Mouse (Mus musculus) midbrain, embryonic 12.5 days (tissue): ENCODE results near the gene Olfr1368. TPM values are rescaled to one million over a fixed set of nuclear protein-coding genes. Genes with fewer than 3 reads are reported as not detected.
"Not testable (repeated sequence)": the region's sequence is repeated elsewhere in the genome, so short reads cannot be mapped to it uniquely, and the experiment has no call there.

Experiments
- ATAC-seq: fragments of 200-750 bp; cut with Nextera tagmentation; 2 replicates; pipeline ENCODE4 v1.8.0; 2017; ENCODE audit warnings: low read depth, moderate TSS enrichment, moderate library complexity; ENCODE audit not compliant: low FRiP score
- H3K27ac ChIP-seq: fragments of 300-500 bp; sonication (generic); replicated peaks from 2 replicates; pipeline ENCODE4 v1.5.1; 2016; ENCODE audit warnings: mild to moderate bottlenecking
- H3K27me3 ChIP-seq: fragments of 300-500 bp; sonication (generic); 2 replicates; pipeline ENCODE4 v1.6.1; 2016; ENCODE audit warnings: mild to moderate bottlenecking
- H3K36me3 ChIP-seq: fragments of 300-500 bp; sonication (generic); 2 replicates; pipeline ENCODE4 v1.6.1; 2016
- H3K4me1 ChIP-seq: fragments of 300-500 bp; sonication (generic); 2 replicates; pipeline ENCODE4 v1.6.1; 2016
- H3K4me2 ChIP-seq: fragments of 300-500 bp; sonication (generic); replicated peaks from 2 replicates; pipeline ENCODE4 v1.6.1; 2016; ENCODE audit warnings: mild to moderate bottlenecking, moderate library complexity
- H3K4me3 ChIP-seq: fragments of 300-500 bp; sonication (generic); 2 replicates; pipeline ENCODE4 v1.5.1; 2016; ENCODE audit warnings: mild to moderate bottlenecking
- H3K9ac ChIP-seq: fragments of 300-500 bp; sonication (generic); replicated peaks from 2 replicates; pipeline ENCODE4 v1.6.1; 2016; ENCODE audit warnings: mild to moderate bottlenecking, moderate library complexity
- H3K9me3 ChIP-seq: fragments of 300-500 bp; sonication (generic); 2 replicates; pipeline ENCODE4 v1.6.1; 2016; ENCODE audit warnings: mild to moderate bottlenecking
- WGBS: fragments of 180-500 bp; shearing (Covaris S2); methylation state at CpG from one replicate; pipeline ENCODE4 v1.1.7; 2016; 5-methylcytosine and 5-hydroxymethylcytosine counted together
- polyA plus RNA-seq: library from polyadenylated mRNA; unstranded; fragments of >200 nt; fragmentation: Nextera tagmentation; extraction: Ambion mirVana; gene quantifications from 2 replicates; pipeline ENCODE4 v1.2.1, GENCODE M21; 2016

Olfr1368 gene
- polyA plus RNA-seq, 1 experiment from 2014 or later, result not detected

GRCm38 (mm10) chr13:21162591-21162990 is 16.9 kb upstream of the Olfr1368 start:
- Histone ChIP-seq H3K9ac (no peak overlapping the region), H3K36me3 (no peaks in the 10 kb centered on the region), H3K4me3 (no peak overlapping the region), H3K27me3 (peaks cover 10% of the 10 kb centered on the region), H3K4me1 (peaks cover 11% of the 10 kb centered on the region; the same call in 1 of the 2 replicates), H3K4me2 (no peak overlapping the region), H3K9me3 (no peaks in the 10 kb centered on the region), H3K27ac (no peak overlapping the region)
- ATAC-seq, result no peak
- WGBS, result 64% methylated on average over 5 of the region's 5 CpGs

GRCm38 (mm10) chr13:21161591-21161990 is 15.9 kb upstream of the Olfr1368 start:
- Histone ChIP-seq H3K4me3 (peak overlapping the region; percentile 60), H3K36me3 (no peaks in the 10 kb centered on the region), H3K9me3 (no peaks in the 10 kb centered on the region), H3K27ac (no peak overlapping the region), H3K4me1 (peaks cover 11% of the 10 kb centered on the region; the same call in 1 of the 2 replicates), H3K4me2 (peak overlapping the region; percentile 83), H3K27me3 (peaks cover 10% of the 10 kb centered on the region), H3K9ac (no peak overlapping the region)
- 45% methylated on average over 2 of the region's 2 CpGs for WGBS
- no peak for ATAC-seq

- peaks cover 11% of the 10 kb centered on the region; the same call in 1 of the 2 replicates for H3K4me1 ChIP-seq
- under 1% methylated on average over 32 of the region's 32 CpGs for WGBS
- peaks cover 8% of the 10 kb centered on the region for H3K27me3 ChIP-seq
- peak overlapping the region; percentile 83 for H3K4me2 ChIP-seq
- H3K9ac ChIP-seq, result 0 out of 2 replicates have a peak overlapping the region, but pooled peaks have one; percentile 44
- peak; percentile 78 for ATAC-seq
- no peak overlapping the region for H3K27ac ChIP-seq
- no peaks in the 10 kb centered on the region for H3K9me3 ChIP-seq
- H3K4me3 ChIP-seq, result peak overlapping the region; percentile 60
- H3K36me3 ChIP-seq, result no peaks in the 10 kb centered on the region
These were observed 15.3 kb upstream of the Olfr1368 start for GRCm38 (mm10) chr13:21160657-21161590.

GRCm38 (mm10) chr13:21160041-21160511 is 14.4 kb upstream of the Olfr1368 start:
- H3K9ac ChIP-seq, result peak overlapping the region; percentile 53
- H3K27me3 ChIP-seq, result peaks cover 7% of the 10 kb centered on the region; the same call in 1 of the 2 replicates
- H3K36me3 ChIP-seq, result no peaks in the 10 kb centered on the region
- peak overlapping the region; percentile 60 for H3K4me3 ChIP-seq
- WGBS, result under 1% methylated on average over 16 of the region's 16 CpGs
- peak overlapping the region; percentile 83 for H3K4me2 ChIP-seq
- ATAC-seq, result peak; percentile 41
- peaks cover 11% of the 10 kb centered on the region; the same call in 1 of the 2 replicates for H3K4me1 ChIP-seq
- H3K9me3 ChIP-seq, result no peaks in the 10 kb centered on the region
- no peak overlapping the region for H3K27ac ChIP-seq

- under 1% methylated on average over 15 of the region's 15 CpGs for WGBS
- ATAC-seq, result peak; percentile 7; the same call in 1 of the 2 replicates
- no peaks in the 10 kb centered on the region for H3K9me3 ChIP-seq
- H3K27me3 ChIP-seq, result peaks cover 7% of the 10 kb centered on the region; the same call in 1 of the 2 replicates
- peak overlapping the region; percentile 53 for H3K9ac ChIP-seq
- peak overlapping the region; percentile 60 for H3K4me3 ChIP-seq
- H3K4me2 ChIP-seq, result peak overlapping the region; percentile 83
- peaks cover 11% of the 10 kb centered on the region; the same call in 1 of the 2 replicates for H3K4me1 ChIP-seq
- H3K27ac ChIP-seq, result no peak overlapping the region
- H3K36me3 ChIP-seq, result no peaks in the 10 kb centered on the region
These were observed 13.8 kb upstream of the Olfr1368 start for GRCm38 (mm10) chr13:21159475-21159819.

GRCm38 (mm10) chr13:21158785-21159474 is 13.3 kb upstream of the Olfr1368 start:
- H3K4me3 ChIP-seq, result peak overlapping the region; percentile 60
- H3K4me2 ChIP-seq, result peak overlapping the region; percentile 83
- H3K27me3 ChIP-seq, result peaks cover 7% of the 10 kb centered on the region; the same call in 1 of the 2 replicates
- no peaks in the 10 kb centered on the region for H3K9me3 ChIP-seq
- H3K4me1 ChIP-seq, result peaks cover 11% of the 10 kb centered on the region; the same call in 1 of the 2 replicates
- ATAC-seq, result peak; percentile 35
- peak overlapping the region; percentile 53 for H3K9ac ChIP-seq
- H3K27ac ChIP-seq, result no peak overlapping the region
- H3K36me3 ChIP-seq, result no peaks in the 10 kb centered on the region
- whole genome bisulfite sequencing, result under 1% methylated on average over 19 of the region's 19 CpGs

- H3K4me1 ChIP-seq, result peaks cover 11% of the 10 kb centered on the region; the same call in 1 of the 2 replicates
- H3K9me3 ChIP-seq, result no peaks in the 10 kb centered on the region
- H3K36me3 ChIP-seq, result no peaks in the 10 kb centered on the region
- peak overlapping the region; percentile 83 for H3K4me2 ChIP-seq
- WGBS, result 3% methylated on average over 9 of the region's 9 CpGs
- peaks cover 7% of the 10 kb centered on the region; the same call in 1 of the 2 replicates for H3K27me3 ChIP-seq
- no peak overlapping the region for H3K9ac ChIP-seq
- no peak for ATAC-seq
- no peak overlapping the region for H3K27ac ChIP-seq
- H3K4me3 ChIP-seq, result 0 out of 2 replicates have a peak overlapping the region, but pooled peaks have one; percentile 60
These were observed 12.4 kb upstream of the Olfr1368 start for GRCm38 (mm10) chr13:21158071-21158470.

- Histone ChIP-seq H3K9me3 (no peaks in the 10 kb centered on the region), H3K4me2 (no peak overlapping the region), H3K9ac (no peak overlapping the region), H3K4me1 (peaks cover 11% of the 10 kb centered on the region; the same call in 1 of the 2 replicates), H3K4me3 (no peak overlapping the region), H3K27ac (no peak overlapping the region), H3K36me3 (no peaks in the 10 kb centered on the region), H3K27me3 (0 out of 2 replicates have a peak, but pooled peaks cover 4% of the 10 kb centered on the region)
- ATAC-seq, result no peak
- WGBS, result 83% methylated on average over 5 of the region's 5 CpGs
These were observed 10.2 kb upstream of the Olfr1368 start for GRCm38 (mm10) chr13:21155888-21156287.

GRCm38 (mm10) chr13:21142421-21142820 is 3.2 kb downstream of the Olfr1368 start:
- Histone ChIP-seq H3K4me3 (no peak overlapping the region), H3K27me3 (no peaks in the 10 kb centered on the region), H3K9ac (no peak overlapping the region), H3K4me2 (no peak overlapping the region), H3K9me3 (no peaks in the 10 kb centered on the region), H3K36me3 (no peaks in the 10 kb centered on the region), H3K27ac (no peak overlapping the region), H3K4me1 (no peaks in the 10 kb centered on the region)
- WGBS, result 48% methylated on average over 8 of the region's 8 CpGs
- no peak for ATAC-seq

GRCm38 (mm10) chr13:21129339-21129738 is 16.3 kb downstream of the Olfr1368 start, which contains the start of gene Olfr263:
TSS of gene Olfr263 (plus strand) at chr13:21129639.
- H3K36me3 ChIP-seq, H3K9ac ChIP-seq, H3K9me3 ChIP-seq, H3K27ac ChIP-seq, H3K27me3 ChIP-seq, H3K4me2 ChIP-seq, H3K4me3 ChIP-seq, ATAC-seq, H3K4me1 ChIP-seq: not testable (repeated sequence)
- 83% methylated on average over 3 of the region's 3 CpGs for WGBS

GRCm38 (mm10) chr13:21114121-21114520 is 31.5 kb downstream of the Olfr1368 start:
- Histone ChIP-seq H3K9ac (no peak overlapping the region), H3K9me3 (no peaks in the 10 kb centered on the region), H3K36me3 (no peaks in the 10 kb centered on the region), H3K4me2 (no peak overlapping the region), H3K4me3 (no peak overlapping the region), H3K4me1 (no peaks in the 10 kb centered on the region), H3K27me3 (no peaks in the 10 kb centered on the region), H3K27ac (no peak overlapping the region)
- 88% methylated on average over 4 of the region's 4 CpGs for WGBS
- no peak for ATAC-seq
